Mouse (Mus musculus): ENCODE data around the gene Prr23a2. TPM values are rescaled to one million over a fixed set of nuclear protein-coding genes. Genes with fewer than 3 reads are reported as not detected.

The Prr23a2 gene
- polyA plus RNA-seq, 1 experiment: not detected

DNA sequence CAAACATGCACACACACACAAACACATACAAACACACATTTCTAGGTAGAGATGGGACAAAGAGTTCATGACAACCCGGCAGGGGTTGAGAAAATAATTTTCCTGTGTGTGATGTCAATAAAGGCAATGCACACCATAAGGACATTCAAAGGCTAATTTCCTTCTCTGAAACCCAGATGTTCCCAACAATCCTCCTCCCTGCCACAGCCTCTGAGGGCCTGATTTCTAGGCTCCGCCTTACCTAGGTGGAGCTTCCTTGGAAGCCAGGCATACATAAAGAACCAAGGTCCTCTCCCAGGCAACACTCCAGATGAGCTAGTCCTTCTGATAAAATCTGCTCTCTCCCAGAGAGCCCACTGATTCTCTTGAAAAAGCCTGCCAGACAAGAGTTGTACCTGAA is 46.5 kb downstream of the Prr23a2 start, which contains the start of gene 7420426K07Rik:
TSS of gene 7420426K07Rik (plus strand) at position 301 of the 400 bp plus-strand sequence.
- Histone ChIP-seq H3K4me3 (ENCODE audit: insufficient read depth, low read depth, low read length) (no peak within 1 kb of the TSS), H3K4me1 (ENCODE audit: control insufficient read depth, insufficient read depth, insufficient read length, low read length) (no peaks in the 10 kb centered on the region), H3K27ac (replicated peaks; ENCODE audit: low read depth, low read length) (no peak within 1 kb of the TSS)

Other genes starting within 250 kb of the Prr23a2 start
- not detected in 2 replicates for gene Prr23a1, start 14.0 kb upstream of the Prr23a2 start, polyA plus RNA-seq (2012; ENCODE audit: insufficient read depth, insufficient read length, missing spikeins)
- not detected in 2 replicates for gene Prr23a3, start 8.3 kb downstream of the Prr23a2 start, polyA plus RNA-seq (2012; ENCODE audit: insufficient read depth, insufficient read length, missing spikeins)
- gene 7420426K07Rik, start 46.6 kb downstream of the Prr23a2 start, polyA plus RNA-seq (2012; ENCODE audit: insufficient read depth, insufficient read length, missing spikeins): not detected in 2 replicates
- not detected in 2 replicates for gene Foxl2, start 98.8 kb downstream of the Prr23a2 start, polyA plus RNA-seq (2012; ENCODE audit: insufficient read depth, insufficient read length, missing spikeins)
- gene Faim, start 129.9 kb downstream of the Prr23a2 start, polyA plus RNA-seq (2012; ENCODE audit: insufficient read depth, insufficient read length, missing spikeins): 28.6 TPM in 2 replicates
- gene Gm1123, start 179.2 kb downstream of the Prr23a2 start, polyA plus RNA-seq (2012; ENCODE audit: insufficient read depth, insufficient read length, missing spikeins): not detected in 2 replicates